Mouse (Mus musculus) spleen, postnatal 4 days (tissue): ENCODE data around the gene Mboat2.

Experiments
- DNase-seq, 2 experiments: peaks; one replicate each; pipeline ENCODE4 v3.0.0; 2022; ENCODE audit warnings: low spot score in 2 of 2

The Mboat2 gene

GRCm38 (mm10) chr12:24947065-24947464, 116.4 kb downstream of the Mboat2 start:
- DNase-seq = no peak

GRCm38 (mm10) chr12:24948344-24948743, 117.7 kb downstream of the Mboat2 start:
- peak in 1 of 2 experiments; percentile 29 for DNase-seq

- peak in 1 of 2 experiments; percentile 45 for DNase-seq
These were observed 119.8 kb downstream of the Mboat2 start for GRCm38 (mm10) chr12:24950376-24951046.

- peak; percentile 58 to 79 for DNase-seq
These were observed 121.5 kb downstream of the Mboat2 start for GRCm38 (mm10) chr12:24952147-24952546.

- no peak for DNase-seq
These were observed 124.5 kb downstream of the Mboat2 start for GRCm38 (mm10) chr12:24955137-24955536.

- DNase-seq = no peak
These were observed 127.8 kb downstream of the Mboat2 start for GRCm38 (mm10) chr12:24958526-24958925.

GRCm38 (mm10) chr12:24961821-24962220, 131.1 kb downstream of the Mboat2 start:
- DNase-seq = no peak

GRCm38 (mm10) chr12:24962362-24962967, 131.8 kb downstream of the Mboat2 start:
- DNase-seq = no peak

GRCm38 (mm10) chr12:24963393-24964022, 132.8 kb downstream of the Mboat2 start:
- DNase-seq = no peak

GRCm38 (mm10) chr12:24965406-24965805, 134.7 kb downstream of the Mboat2 start:
- DNase-seq = no peak

GRCm38 (mm10) chr12:24966046-24966445, 135.4 kb downstream of the Mboat2 start:
- DNase-seq = no peak

GRCm38 (mm10) chr12:24971490-24972200, 141.0 kb downstream of the Mboat2 start:
- no peak for DNase-seq

GRCm38 (mm10) chr12:24972371-24973350, 142.0 kb downstream of the Mboat2 start:
- DNase-seq = no peak

GRCm38 (mm10) chr12:24973586-24973985, 142.9 kb downstream of the Mboat2 start:
- DNase-seq = no peak

- DNase-seq = peak; percentile 96 to 99
These were observed 143.9 kb downstream of the Mboat2 start, which contains the start of gene Kidins220 for GRCm38 (mm10) chr12:24974446-24975114. TSS of gene Kidins220 (plus strand) at chr12:24974925.

GRCm38 (mm10) chr12:24975115-24975733, 144.5 kb downstream of the Mboat2 start:
- peak; percentile 64 to 80 for DNase-seq

GRCm38 (mm10) chr12:24985226-24985625, 154.5 kb downstream of the Mboat2 start:
- no peak for DNase-seq

GRCm38 (mm10) chr12:24995350-24995749, 164.7 kb downstream of the Mboat2 start:
- DNase-seq = no peak

GRCm38 (mm10) chr12:25005350-25005749, 174.7 kb downstream of the Mboat2 start:
- no peak for DNase-seq

- no peak for DNase-seq
These were observed 179.3 kb downstream of the Mboat2 start for GRCm38 (mm10) chr12:25009957-25010356.
